Mouse (Mus musculus): ENCODE data around the gene Ninj1.

The Ninj1 gene

GRCm38 (mm10) chr13:49187288-49188218 is at the start of gene Ninj1:
Ninj1 (plus strand) TSS chr13:49187485.
- peak; percentile 73 for DNase-seq (ENCODE audit: low read depth, low spot score)

DNA sequence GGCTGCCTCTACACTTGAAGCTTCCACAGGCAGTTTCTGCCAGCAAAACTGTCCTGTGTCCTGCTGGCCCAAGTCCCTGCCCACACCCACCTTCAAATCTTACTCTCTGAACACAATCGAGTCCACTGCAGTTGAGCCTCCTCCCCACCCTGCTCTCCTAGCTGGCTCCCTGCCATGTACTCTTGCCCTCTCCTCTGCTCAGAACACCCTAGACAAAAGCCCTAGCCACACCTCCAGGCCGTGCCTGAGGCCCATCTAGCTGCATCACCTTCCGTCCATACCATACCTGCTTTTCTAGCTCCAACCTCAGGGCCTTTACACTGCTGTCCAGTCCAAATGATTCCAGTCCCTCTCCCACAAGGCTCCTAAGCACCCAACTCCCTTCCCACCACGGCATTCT is 46.7 kb upstream of the Ninj1 start:
- no peak for DNase-seq (ENCODE audit: low read depth, low spot score)

- peak; percentile 81 for DNase-seq (ENCODE audit: low read depth, low spot score)
These were observed 44.9 kb upstream of the Ninj1 start for GRCm38 (mm10) chr13:49142396-49142795.

- no peak for DNase-seq (ENCODE audit: low read depth, low spot score)
These were observed 44.0 kb upstream of the Ninj1 start for GRCm38 (mm10) chr13:49143323-49143722.

GRCm38 (mm10) chr13:49144451-49144850 is 42.8 kb upstream of the Ninj1 start:
- peak; percentile 75 for DNase-seq (ENCODE audit: low read depth, low spot score)

DNA sequence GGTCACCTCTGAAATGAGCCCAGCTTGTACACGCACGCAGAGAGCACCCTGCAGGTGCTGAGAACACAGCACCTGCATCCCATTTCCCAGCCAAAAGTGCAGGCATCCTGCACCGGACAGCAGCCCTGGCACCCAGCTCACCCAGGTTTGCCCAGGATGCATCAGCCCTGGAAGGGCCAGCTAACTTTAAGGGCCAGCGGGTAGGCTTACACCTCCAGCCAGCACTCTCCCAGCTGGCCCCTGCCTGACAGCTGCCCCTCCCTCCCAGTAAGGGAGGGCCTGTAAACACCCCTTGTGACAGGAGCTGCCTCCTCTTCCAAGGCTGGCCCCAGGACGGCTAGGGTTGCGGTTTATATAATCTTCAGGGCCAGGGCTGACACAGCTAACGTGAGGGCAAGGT is 41.9 kb upstream of the Ninj1 start:
- peak; percentile 97 for DNase-seq (ENCODE audit: low read depth, low spot score)

- peak; percentile 59 for DNase-seq (ENCODE audit: low read depth, low spot score)
These were observed 41.1 kb upstream of the Ninj1 start for GRCm38 (mm10) chr13:49146040-49146697.

DNA sequence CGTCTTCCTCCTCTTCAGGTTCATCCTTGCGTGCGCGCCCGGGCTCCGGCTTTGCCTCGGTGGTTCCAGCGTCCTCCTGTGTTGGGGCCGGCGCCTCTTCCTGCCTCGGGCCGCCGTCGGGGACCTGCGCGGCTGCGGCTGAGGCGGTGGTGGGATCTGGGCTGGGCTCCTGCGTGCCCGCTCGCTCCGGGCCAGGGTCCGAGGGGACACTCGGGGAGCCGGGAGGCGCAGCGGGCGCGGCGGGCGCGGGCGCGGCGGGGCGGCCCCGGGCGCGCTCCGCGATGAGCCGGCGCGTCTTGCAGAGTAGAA is 40.6 kb upstream of the Ninj1 start:
- no peak for DNase-seq (ENCODE audit: low read depth, low spot score)

DNA sequence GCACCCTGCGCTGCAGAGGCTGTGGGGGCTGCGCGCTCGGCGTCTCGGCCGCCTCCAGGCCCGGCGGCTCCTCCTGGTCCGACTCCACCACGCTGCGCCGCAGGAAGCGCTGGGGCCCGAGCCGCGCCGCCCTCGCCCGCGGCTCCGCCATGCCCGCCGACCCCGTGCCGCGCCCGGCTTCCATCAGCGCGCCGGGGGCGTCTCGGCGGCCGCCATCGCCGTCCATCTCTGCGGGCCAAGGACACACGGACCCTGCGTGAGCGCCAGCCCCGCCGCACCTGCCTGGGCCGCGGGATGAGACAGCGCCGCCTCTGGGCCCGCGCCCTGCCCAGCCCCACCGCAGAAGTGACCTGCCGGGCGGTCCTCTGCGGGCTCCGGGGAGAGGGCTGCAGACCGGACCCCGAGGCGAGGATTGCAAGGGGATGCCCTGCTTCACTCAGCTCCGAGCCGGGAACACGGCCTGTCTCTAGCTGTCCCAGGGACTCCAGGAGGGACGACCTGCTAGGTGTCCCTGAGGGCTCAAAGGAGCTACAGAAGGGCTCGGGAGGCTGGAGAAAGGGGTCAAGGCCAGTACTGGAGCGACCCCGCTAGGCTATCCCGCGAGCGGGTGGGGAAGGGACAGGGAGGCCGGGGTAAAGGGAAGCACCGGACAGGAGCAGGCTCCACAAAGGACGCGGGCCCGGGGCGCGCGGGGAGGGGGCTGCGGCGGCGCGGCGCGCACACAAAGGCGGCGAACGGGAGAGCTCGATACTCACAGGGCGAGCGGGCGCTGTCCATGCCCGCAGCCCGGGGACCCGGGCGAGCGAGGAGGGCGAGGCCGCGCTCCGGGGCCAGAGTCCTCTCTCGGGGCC is 40.1 kb upstream of the Ninj1 start:
- DNase-seq (ENCODE audit: low read depth, low spot score): peak; percentile 59

DNA sequence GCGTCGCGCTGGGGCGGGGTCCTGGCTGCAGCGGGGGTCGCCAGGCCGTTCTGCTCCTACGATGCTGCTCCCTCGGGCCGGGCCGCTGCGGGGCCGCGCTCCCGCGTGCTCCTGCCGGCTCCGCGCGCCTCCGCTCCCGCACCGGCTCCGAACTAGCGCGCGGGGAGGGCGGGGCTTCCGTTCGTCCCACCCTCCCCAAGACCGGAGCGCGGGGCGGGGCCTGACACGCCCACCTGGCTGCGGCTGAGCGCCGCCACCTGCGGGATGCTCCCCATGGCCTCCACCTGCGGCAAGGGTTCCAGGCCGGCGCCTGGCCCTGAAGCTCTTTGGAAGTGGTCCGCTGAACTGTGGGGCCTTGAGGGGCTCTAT is 39.4 kb upstream of the Ninj1 start, which contains the start of gene Wnk2:
TSS of gene Wnk2 (minus strand) at position 157 of the 369 bp plus-strand sequence.
- peak; percentile 66 for DNase-seq (ENCODE audit: low read depth, low spot score)

DNA sequence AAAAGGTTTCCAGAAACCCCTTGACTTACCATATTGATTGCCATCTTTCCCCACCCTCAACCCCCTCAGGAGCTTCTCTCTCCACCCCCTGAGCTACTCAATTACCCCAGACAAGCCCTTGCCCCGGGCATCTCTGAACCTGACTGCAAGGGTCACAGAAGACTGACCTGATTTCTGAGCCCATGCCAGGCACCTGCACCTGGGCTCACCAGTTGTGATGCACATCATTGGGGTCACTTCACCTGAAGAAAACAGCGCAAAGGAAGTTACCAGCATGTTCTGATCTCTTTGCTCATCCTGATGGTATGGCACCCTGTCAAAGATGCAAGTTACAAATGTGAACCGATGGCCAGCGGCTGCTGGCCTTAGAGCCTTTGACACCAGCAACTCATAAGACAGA is 38.6 kb upstream of the Ninj1 start:
- DNase-seq (ENCODE audit: low read depth, low spot score): no peak

GRCm38 (mm10) chr13:49154028-49154427 is 33.3 kb upstream of the Ninj1 start:
- DNase-seq (ENCODE audit: low read depth, low spot score): no peak

GRCm38 (mm10) chr13:49154621-49155020 is 32.7 kb upstream of the Ninj1 start:
- no peak for DNase-seq (ENCODE audit: low read depth, low spot score)

- no peak for DNase-seq (ENCODE audit: low read depth, low spot score)
These were observed 30.6 kb upstream of the Ninj1 start for GRCm38 (mm10) chr13:49156645-49157044.

DNA sequence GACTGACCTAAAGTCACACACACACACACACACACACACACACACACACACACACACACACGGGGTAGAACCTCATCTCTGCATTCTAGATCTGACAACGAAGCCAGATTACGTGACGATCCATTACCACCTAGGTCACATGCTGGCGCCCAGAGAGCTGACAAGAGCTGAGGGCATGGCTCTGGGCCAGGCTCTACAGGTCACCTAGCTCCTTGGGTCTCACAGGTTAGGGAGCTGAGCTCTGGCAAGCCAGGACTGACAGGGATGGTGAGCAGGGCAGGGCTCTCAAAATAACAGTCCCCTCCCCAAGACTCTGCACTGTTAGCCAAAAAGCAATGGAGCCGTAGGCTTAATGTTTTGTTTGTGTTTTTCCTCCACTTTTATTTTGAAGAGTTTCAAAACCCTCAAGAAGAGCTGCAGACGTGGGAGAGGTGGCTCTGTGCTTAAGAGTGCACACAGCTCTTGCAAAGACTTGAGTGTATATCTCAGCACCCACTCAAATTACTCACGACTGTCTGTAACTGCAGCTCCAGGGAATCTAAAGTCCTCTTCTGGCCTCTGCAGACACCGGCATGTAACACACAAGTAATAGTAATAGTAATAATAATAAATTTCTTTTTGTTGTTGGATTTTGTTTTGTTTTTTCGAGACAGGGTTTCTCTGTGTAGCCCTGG is 29.1 kb upstream of the Ninj1 start:
- DNase-seq (ENCODE audit: low read depth, low spot score): no peak

DNA sequence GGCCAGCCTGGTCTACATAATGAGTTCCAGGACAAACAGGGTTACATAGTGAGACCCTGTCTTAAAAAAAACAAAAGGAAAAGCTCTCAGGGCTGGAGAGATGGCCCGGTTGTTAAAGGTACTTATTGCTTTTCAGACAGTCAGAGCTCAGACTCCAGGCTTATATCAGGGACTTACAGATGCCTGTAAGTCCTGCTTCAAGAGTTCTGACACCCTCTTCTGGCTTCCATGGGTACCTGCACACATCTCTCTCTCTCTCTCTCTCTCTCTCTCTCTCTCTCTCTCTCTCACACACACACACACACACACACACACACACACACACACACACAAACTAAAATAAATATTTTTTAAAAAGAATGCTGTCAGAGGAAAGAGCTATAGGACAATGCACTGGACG is 26.0 kb upstream of the Ninj1 start:
- no peak for DNase-seq (ENCODE audit: low read depth, low spot score)

- DNase-seq (ENCODE audit: low read depth, low spot score): no peak
These were observed 24.6 kb upstream of the Ninj1 start for GRCm38 (mm10) chr13:49162722-49163121.

DNA sequence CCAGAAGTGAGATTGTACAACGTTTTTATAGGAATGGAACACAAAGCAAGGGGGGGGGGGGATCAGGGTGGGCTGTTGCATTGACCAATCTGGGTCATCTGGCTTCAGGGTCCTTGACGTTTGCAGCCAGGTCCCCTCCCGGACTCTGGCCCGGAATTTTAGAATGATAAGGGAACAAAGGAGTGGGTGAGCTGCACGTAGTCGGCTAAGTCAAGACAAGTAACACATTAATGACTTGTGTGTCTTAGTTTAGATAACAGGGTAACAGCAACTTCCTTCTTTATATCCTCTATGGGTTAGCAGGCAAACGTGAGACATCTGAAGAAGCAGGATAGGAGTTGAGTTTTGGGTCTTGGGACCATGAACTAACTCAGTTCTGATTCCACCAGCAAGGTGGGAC is 23.6 kb upstream of the Ninj1 start:
- DNase-seq (ENCODE audit: low read depth, low spot score): no peak

- DNase-seq (ENCODE audit: low read depth, low spot score): no peak
These were observed 20.2 kb upstream of the Ninj1 start for GRCm38 (mm10) chr13:49167081-49167480.

- DNase-seq (ENCODE audit: low read depth, low spot score): peak; percentile 86
These were observed 17.7 kb upstream of the Ninj1 start for GRCm38 (mm10) chr13:49169448-49170207.

GRCm38 (mm10) chr13:49170623-49171022 is 16.7 kb upstream of the Ninj1 start:
- DNase-seq (ENCODE audit: low read depth, low spot score): no peak

Measured in skeletal muscle tissue, adult 2 months (tissue).